Mouse (Mus musculus) lung, embryonic 16.5 days (tissue): Measurements from ENCODE around the gene Pik3cg. TPM values are rescaled to one million over a fixed set of nuclear protein-coding genes. Genes with fewer than 3 reads are reported as not detected.

ENCODE experiments used
- ATAC-seq: fragments of 200-750 bp; cut with Nextera tagmentation; 2 replicates; pipeline ENCODE4 v1.8.0; 2017; ENCODE audit warnings: low read depth, mild to moderate bottlenecking, moderate library complexity
- H3K27ac ChIP-seq: fragments of 300-500 bp; sonication (generic); 2 replicates; pipeline ENCODE4 v1.5.1; 2014; ENCODE audit warnings: mild to moderate bottlenecking, control low read depth, low read length
- H3K27me3 ChIP-seq: fragments of 300-500 bp; sonication (generic); 2 replicates; pipeline ENCODE4 v1.6.1; 2014; ENCODE audit warnings: low read depth, low read length, mixed read lengths; ENCODE audit not compliant: control insufficient read depth, insufficient read depth
- H3K36me3 ChIP-seq: fragments of 300-500 bp; sonication (generic); 2 replicates; pipeline ENCODE4 v1.6.1; 2014; ENCODE audit warnings: low read length; ENCODE audit not compliant: control insufficient read depth, insufficient read depth
- H3K4me1 ChIP-seq: fragments of 300-500 bp; sonication (generic); replicated peaks from 2 replicates; pipeline ENCODE4 v1.6.1; 2014; ENCODE audit warnings: low read length, mixed read lengths; ENCODE audit not compliant: control insufficient read depth, insufficient read depth
- H3K4me2 ChIP-seq: fragments of 300-500 bp; sonication (generic); 2 replicates; pipeline ENCODE4 v1.6.1; 2014; ENCODE audit warnings: low read depth, low read length, control low read depth
- H3K4me3 ChIP-seq: fragments of 300-500 bp; sonication (generic); 2 replicates; pipeline ENCODE4 v1.5.1; 2014; ENCODE audit warnings: mild to moderate bottlenecking, low read length, control low read depth
- H3K9ac ChIP-seq: fragments of 300-500 bp; sonication (generic); 2 replicates; pipeline ENCODE4 v1.6.1; 2014; ENCODE audit warnings: low read length, control low read depth
- H3K9me3 ChIP-seq: fragments of 300-500 bp; sonication (generic); 2 replicates; pipeline ENCODE4 v1.6.1; 2016; ENCODE audit warnings: low read length; ENCODE audit not compliant: control insufficient read depth
- WGBS: fragments of 180-500 bp; shearing (Covaris S2); extraction: QIAGEN DNeasy Blood & Tissue Kit; methylation state at CpG from one replicate; pipeline ENCODE4 v1.1.7; 2014; 5-methylcytosine and 5-hydroxymethylcytosine counted together
- polyA plus RNA-seq: library from polyadenylated mRNA; unstranded; fragments of >200 nt; fragmentation: Nextera tagmentation; extraction: Ambion mirVana; gene quantifications from 2 replicates; pipeline ENCODE4 v1.2.1, GENCODE M21; 2015

The Pik3cg gene
- polyA plus RNA-seq, 1 experiment from 2014 or later = 3.2 TPM

- Histone ChIP-seq H3K27ac (no peak overlapping the region), H3K4me2 (no peak overlapping the region), H3K27me3 (no peaks in the 10 kb centered on the region), H3K9ac (no peak overlapping the region), H3K36me3 (no peaks in the 10 kb centered on the region), H3K4me1 (peaks cover 6% of the 10 kb centered on the region; the same call in 1 of the 2 replicates), H3K9me3 (no peaks in the 10 kb centered on the region), H3K4me3 (no peak overlapping the region)
- no peak for ATAC-seq
Measured at GRCm38 (mm10) chr12:32141766-32142165, 66.7 kb downstream of the Pik3cg start.

GRCm38 (mm10) chr12:32138831-32139230 is 69.6 kb downstream of the Pik3cg start:
- Histone ChIP-seq H3K4me2 (no peak overlapping the region), H3K36me3 (no peaks in the 10 kb centered on the region), H3K4me1 (peaks cover 6% of the 10 kb centered on the region; the same call in 1 of the 2 replicates), H3K27ac (peak overlapping the region; percentile 34; the same call in 1 of the 2 replicates), H3K27me3 (no peaks in the 10 kb centered on the region), H3K9ac (no peak overlapping the region), H3K9me3 (no peaks in the 10 kb centered on the region), H3K4me3 (no peak overlapping the region)
- peak; percentile 83 for ATAC-seq
- WGBS = 40% methylated on average over 5 of the region's 5 CpGs

- no peak overlapping the region; the same call in 1 of the 2 replicates for H3K27ac ChIP-seq
- peaks cover 6% of the 10 kb centered on the region; the same call in 1 of the 2 replicates for H3K4me1 ChIP-seq
- WGBS = 65% methylated on average over 9 of the region's 9 CpGs
- no peaks in the 10 kb centered on the region for H3K36me3 ChIP-seq
- H3K9me3 ChIP-seq = no peaks in the 10 kb centered on the region
- H3K27me3 ChIP-seq = no peaks in the 10 kb centered on the region
- no peak overlapping the region for H3K4me2 ChIP-seq
- no peak overlapping the region for H3K4me3 ChIP-seq
- peak; percentile 71; the same call in 1 of the 2 replicates for ATAC-seq
- H3K9ac ChIP-seq = no peak overlapping the region
Measured at GRCm38 (mm10) chr12:32138362-32138761, 70.1 kb downstream of the Pik3cg start.

GRCm38 (mm10) chr12:32137542-32137941 is 70.9 kb downstream of the Pik3cg start:
- Histone ChIP-seq H3K9ac (no peak overlapping the region), H3K27ac (no peak overlapping the region), H3K9me3 (no peaks in the 10 kb centered on the region), H3K27me3 (no peaks in the 10 kb centered on the region), H3K4me2 (no peak overlapping the region), H3K4me1 (peaks cover 6% of the 10 kb centered on the region; the same call in 1 of the 2 replicates), H3K36me3 (no peaks in the 10 kb centered on the region), H3K4me3 (no peak overlapping the region)
- WGBS = 64% methylated on average over 2 of the region's 2 CpGs
- ATAC-seq = no peak

DNA sequence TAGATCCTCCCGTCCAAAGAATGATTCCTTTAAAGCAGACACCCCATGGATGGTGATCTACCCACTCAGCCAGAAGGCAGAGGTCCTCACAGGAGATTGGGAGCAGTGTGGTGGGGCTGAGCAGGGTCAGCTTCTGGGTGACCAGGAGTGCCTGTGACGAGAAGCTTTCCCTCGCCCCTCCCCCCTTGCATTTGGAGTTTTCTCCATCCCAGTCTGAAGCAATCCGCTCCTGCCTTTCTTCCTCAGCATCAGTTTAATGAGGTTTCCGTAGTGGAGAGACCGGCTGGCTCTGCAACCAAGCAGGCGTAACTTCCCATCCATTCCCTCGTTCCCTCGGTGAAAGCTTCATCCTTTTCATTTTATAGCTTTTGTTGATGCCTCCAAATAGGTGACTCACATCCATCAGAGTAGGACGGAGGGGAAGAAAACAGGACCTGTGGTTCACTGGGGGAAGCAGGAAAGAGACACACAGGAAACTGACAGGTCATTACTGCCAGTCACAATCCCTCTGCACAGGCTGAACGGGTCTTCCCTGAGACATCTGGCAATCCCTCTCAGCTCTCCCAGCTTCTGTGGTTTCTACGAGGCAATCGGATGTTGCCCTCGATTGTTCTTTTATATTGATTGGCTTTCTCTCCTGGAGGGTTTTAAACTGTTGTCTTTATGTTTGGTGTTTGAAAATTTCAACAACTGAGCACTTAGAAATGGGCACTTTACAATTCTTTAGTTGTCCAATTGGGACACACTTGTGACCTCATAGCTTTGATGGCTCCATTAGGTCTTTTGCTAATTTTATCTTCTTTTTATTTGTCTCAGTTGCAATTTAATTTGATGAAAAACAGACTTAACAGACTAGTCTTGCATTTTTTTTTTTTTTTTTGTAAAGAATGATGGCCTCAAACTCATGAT is 80.6 kb downstream of the Pik3cg start:
- no peak for ATAC-seq
- Histone ChIP-seq H3K27me3 (no peaks in the 10 kb centered on the region), H3K9ac (no peak overlapping the region), H3K27ac (no peak overlapping the region), H3K4me2 (no peak overlapping the region), H3K9me3 (no peaks in the 10 kb centered on the region), H3K4me3 (no peak overlapping the region), H3K36me3 (no peaks in the 10 kb centered on the region), H3K4me1 (no peaks in the 10 kb centered on the region)
- 38% methylated on average over 14 of the region's 14 CpGs for WGBS

DNA sequence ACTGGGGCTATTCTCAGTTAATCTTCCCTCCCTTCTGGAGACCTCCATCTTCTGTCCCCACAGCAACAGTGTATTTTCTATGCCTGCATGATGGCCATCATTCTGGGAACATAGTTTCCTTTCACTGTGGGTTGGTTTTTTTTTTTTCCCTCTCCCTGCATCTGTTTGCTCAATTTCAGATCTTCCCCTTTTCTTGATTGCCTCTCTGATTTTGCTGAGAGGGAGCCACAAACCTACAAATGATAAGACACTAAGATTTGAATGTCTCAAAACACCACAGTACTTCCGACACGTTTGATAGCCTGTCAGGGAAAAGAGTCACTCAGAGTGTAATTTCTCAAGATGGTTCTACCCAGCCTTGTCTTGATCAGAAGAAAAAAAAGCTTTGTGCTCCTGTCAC is 81.3 kb downstream of the Pik3cg start:
- ATAC-seq = no peak
- no peaks in the 10 kb centered on the region for H3K4me1 ChIP-seq
- H3K4me3 ChIP-seq = no peak overlapping the region
- H3K36me3 ChIP-seq = no peaks in the 10 kb centered on the region
- H3K4me2 ChIP-seq = no peak overlapping the region
- H3K27ac ChIP-seq = no peak overlapping the region
- 47% methylated on average over 2 of the region's 2 CpGs for whole genome bisulfite sequencing
- no peak overlapping the region for H3K9ac ChIP-seq
- H3K27me3 ChIP-seq = no peaks in the 10 kb centered on the region
- no peaks in the 10 kb centered on the region for H3K9me3 ChIP-seq

- ATAC-seq = no peak
- WGBS = 79% methylated on average over 2 of the region's 2 CpGs
- no peaks in the 10 kb centered on the region for H3K36me3 ChIP-seq
- H3K4me3 ChIP-seq = no peak overlapping the region
- no peak overlapping the region for H3K27ac ChIP-seq
- H3K27me3 ChIP-seq = no peaks in the 10 kb centered on the region
- H3K9me3 ChIP-seq = no peaks in the 10 kb centered on the region
- H3K9ac ChIP-seq = no peak overlapping the region
- no peaks in the 10 kb centered on the region for H3K4me1 ChIP-seq
- H3K4me2 ChIP-seq = no peak overlapping the region
Measured at GRCm38 (mm10) chr12:32124456-32124855, 84.0 kb downstream of the Pik3cg start.

GRCm38 (mm10) chr12:32124030-32124429 is 84.4 kb downstream of the Pik3cg start:
- no peak overlapping the region for H3K4me3 ChIP-seq
- no peaks in the 10 kb centered on the region for H3K9me3 ChIP-seq
- H3K9ac ChIP-seq = no peak overlapping the region
- H3K4me1 ChIP-seq = no peaks in the 10 kb centered on the region
- H3K27ac ChIP-seq = no peak overlapping the region
- no peaks in the 10 kb centered on the region for H3K36me3 ChIP-seq
- H3K4me2 ChIP-seq = no peak overlapping the region
- no peaks in the 10 kb centered on the region for H3K27me3 ChIP-seq
- ATAC-seq = no peak
- 75% methylated on average over 8 of the region's 8 CpGs for WGBS

GRCm38 (mm10) chr12:32123559-32123958 is 84.9 kb downstream of the Pik3cg start:
- Histone ChIP-seq H3K4me3 (no peak overlapping the region), H3K27ac (no peak overlapping the region), H3K4me1 (no peaks in the 10 kb centered on the region), H3K27me3 (no peaks in the 10 kb centered on the region), H3K9me3 (no peaks in the 10 kb centered on the region), H3K9ac (no peak overlapping the region), H3K36me3 (no peaks in the 10 kb centered on the region), H3K4me2 (no peak overlapping the region)
- WGBS = 60% methylated on average over 5 of the region's 5 CpGs
- ATAC-seq = no peak
